Mouse (Mus musculus) liver, adult 2 months (tissue): ENCODE data around the gene Fam71a.

Experiments used
- CTCF ChIP-seq: fragments of 200-500 bp; IDR thresholded peaks from 2 replicates; pipeline ENCODE4 v1.5.1; 2011; ENCODE audit warnings: low read depth, low read length, control low read depth
- POLR2A ChIP-seq: fragments of 200-500 bp; IDR thresholded peaks from 2 replicates; pipeline ENCODE4 v1.6.1; 2011; ENCODE audit warnings: low read length, control low read depth; ENCODE audit not compliant: insufficient read depth; ENCODE audit errors: extremely low read depth

DNA sequence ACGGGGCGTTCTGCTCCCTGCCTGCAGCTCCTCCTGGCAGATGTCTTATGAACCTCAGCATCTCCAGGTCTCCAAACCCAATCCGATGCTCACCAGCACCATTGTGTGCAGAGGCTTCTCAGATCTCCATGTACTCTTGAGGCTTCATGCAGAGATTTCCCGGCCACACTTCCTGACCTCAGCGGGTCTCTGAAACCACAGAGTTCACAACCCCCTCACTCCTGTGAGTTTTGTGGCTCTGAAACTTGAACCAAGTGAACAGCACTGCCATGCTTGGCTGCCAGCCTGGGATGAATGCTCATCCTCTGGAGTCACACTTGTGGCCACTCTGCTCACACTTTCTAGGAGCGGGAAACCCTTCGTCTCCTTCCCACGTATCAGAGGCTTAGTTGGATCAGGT is 23.6 kb downstream of the Fam71a start:
- TF ChIP-seq POLR2A (no peak), CTCF (no peak)
